Mouse (Mus musculus): ENCODE measurements at regions not wholly inside any gene's neighbourhood (a gene's known extent, or its start where the extent isn't known, plus 50 kb on each side); places are given as distances from the start of the nearest gene placed in this dataset.

- Histone ChIP-seq H3K4me2 (ENCODE audit: low read length) (no peak overlapping the region), H3K9me3 (ENCODE audit: control insufficient read depth, low read length) (no peaks in the 10 kb centered on the region), H3K36me3 (ENCODE audit: control insufficient read depth, insufficient read depth, low read length) (no peaks in the 10 kb centered on the region), H3K27ac (ENCODE audit: low read depth) (no peak overlapping the region), H3K9ac (ENCODE audit: low read length) (no peak overlapping the region), H3K4me1 (replicated peaks; ENCODE audit: control insufficient read depth, insufficient read depth, low read length) (no peaks in the 10 kb centered on the region), H3K4me3 (ENCODE audit: low read depth, low read length) (no peak overlapping the region), H3K27me3 (replicated peaks; ENCODE audit: control insufficient read depth, insufficient read depth, low read length) (no peaks in the 10 kb centered on the region)
- ATAC-seq (replicated peaks; ENCODE audit: low FRiP score, low TSS enrichment, low read depth) = no peak
- 45% methylated on average over 16 of the region's 16 CpGs for WGBS
- DNase-seq (ENCODE audit: low spot score) = no peak
Measured at GRCm38 (mm10) chr4:35394821-35395582, 169.0 kb upstream of the C9orf72 start.

DNA sequence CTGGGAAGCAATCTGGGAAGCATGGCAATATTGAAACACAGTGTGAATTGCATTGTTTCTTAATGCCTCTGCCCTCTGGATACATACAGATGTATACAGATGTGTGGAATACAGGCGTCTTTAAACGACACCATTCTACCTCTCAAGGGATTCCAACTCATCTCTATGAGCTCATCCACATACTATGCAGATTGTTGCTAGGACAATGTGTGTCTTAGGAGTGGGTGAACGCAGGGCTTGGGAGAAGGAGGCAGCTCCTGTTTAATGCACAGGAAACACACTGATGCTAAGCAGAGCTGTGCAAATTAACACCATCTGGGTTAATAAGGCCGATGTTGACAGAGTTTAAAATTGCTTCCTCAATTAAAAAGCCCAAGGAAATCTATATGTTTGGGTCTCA lies 149.8 kb upstream of the C9orf72 start:
- no peak for ATAC-seq (replicated peaks; ENCODE audit: low FRiP score, low TSS enrichment, low read depth)
- Histone ChIP-seq H3K27ac (ENCODE audit: low read depth) (no peak overlapping the region), H3K36me3 (ENCODE audit: control insufficient read depth, insufficient read depth, low read length) (no peaks in the 10 kb centered on the region), H3K4me1 (replicated peaks; ENCODE audit: control insufficient read depth, insufficient read depth, low read length) (no peaks in the 10 kb centered on the region), H3K9me3 (ENCODE audit: control insufficient read depth, low read length) (no peaks in the 10 kb centered on the region), H3K9ac (ENCODE audit: low read length) (no peak overlapping the region), H3K4me2 (ENCODE audit: low read length) (no peak overlapping the region), H3K27me3 (replicated peaks; ENCODE audit: control insufficient read depth, insufficient read depth, low read length) (no peaks in the 10 kb centered on the region), H3K4me3 (ENCODE audit: low read depth, low read length) (no peak overlapping the region)
- no peak for DNase-seq (ENCODE audit: low spot score)
- 74% methylated on average over 4 of the region's 4 CpGs for WGBS

GRCm38 (mm10) chr4:35373213-35373860 lies 147.4 kb upstream of the C9orf72 start:
- Histone ChIP-seq H3K4me1 (replicated peaks; ENCODE audit: control insufficient read depth, insufficient read depth, low read length) (no peaks in the 10 kb centered on the region), H3K27me3 (replicated peaks; ENCODE audit: control insufficient read depth, insufficient read depth, low read length) (no peaks in the 10 kb centered on the region), H3K36me3 (ENCODE audit: control insufficient read depth, insufficient read depth, low read length) (no peaks in the 10 kb centered on the region), H3K4me3 (ENCODE audit: low read depth, low read length) (no peak overlapping the region), H3K4me2 (ENCODE audit: low read length) (no peak overlapping the region), H3K9me3 (ENCODE audit: control insufficient read depth, low read length) (no peaks in the 10 kb centered on the region), H3K27ac (ENCODE audit: low read depth) (no peak overlapping the region), H3K9ac (ENCODE audit: low read length) (no peak overlapping the region)
- WGBS = 56% methylated on average over 9 of the region's 9 CpGs
- no peak for DNase-seq (ENCODE audit: low spot score)
- ATAC-seq (replicated peaks; ENCODE audit: low FRiP score, low TSS enrichment, low read depth) = no peak

DNA sequence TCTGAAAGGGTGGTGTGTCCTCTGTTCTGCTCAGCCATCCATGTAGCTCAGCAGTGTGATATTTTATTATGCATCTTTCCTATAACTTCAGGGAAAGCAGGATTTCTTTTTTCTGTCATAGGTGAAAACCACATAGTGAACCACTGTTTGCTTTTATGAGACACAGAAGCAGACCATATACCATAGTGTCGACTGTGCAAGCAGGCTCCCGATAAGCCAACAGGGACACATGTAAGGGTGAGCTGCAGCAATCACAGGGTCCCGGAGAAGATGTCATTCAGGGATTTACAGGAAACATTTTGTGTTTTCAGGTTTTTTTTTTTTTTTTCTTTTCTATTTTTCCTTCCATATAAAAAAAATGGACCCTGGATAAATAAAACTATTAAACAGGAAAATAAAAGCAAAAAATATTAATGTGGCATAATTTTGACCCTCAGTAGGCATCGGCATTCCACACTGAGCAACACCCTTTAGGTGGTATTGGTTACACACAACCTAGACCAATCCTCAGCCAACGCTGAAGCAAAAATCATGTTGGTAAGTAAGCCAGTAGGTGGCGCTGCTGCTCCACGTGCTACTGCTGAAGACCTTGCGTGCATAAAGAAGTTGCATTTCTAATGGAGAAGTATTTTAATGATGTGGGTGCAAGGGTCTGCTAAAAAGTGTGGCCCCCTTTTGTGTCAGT lies 146.7 kb upstream of the C9orf72 start:
- DNase-seq (ENCODE audit: low spot score) (peak; percentile 93), ATAC-seq (replicated peaks; ENCODE audit: low FRiP score, low TSS enrichment, low read depth) (0 out of 2 replicates have a peak, but pooled peaks have one; percentile 70)
- H3K9me3 ChIP-seq (ENCODE audit: control insufficient read depth, low read length) = no peaks in the 10 kb centered on the region
- no peak overlapping the region for H3K27ac ChIP-seq (ENCODE audit: low read depth)
- WGBS = 29% methylated on average over 8 of the region's 8 CpGs
- no peak overlapping the region for H3K4me2 ChIP-seq (ENCODE audit: low read length)
- no peaks in the 10 kb centered on the region for H3K36me3 ChIP-seq (ENCODE audit: control insufficient read depth, insufficient read depth, low read length)
- H3K4me3 ChIP-seq (ENCODE audit: low read depth, low read length) = no peak overlapping the region
- H3K27me3 ChIP-seq (replicated peaks; ENCODE audit: control insufficient read depth, insufficient read depth, low read length) = no peaks in the 10 kb centered on the region
- no peaks in the 10 kb centered on the region for H3K4me1 ChIP-seq (replicated peaks; ENCODE audit: control insufficient read depth, insufficient read depth, low read length)
- H3K9ac ChIP-seq (ENCODE audit: low read length) = no peak overlapping the region

GRCm38 (mm10) chr4:35364161-35364560 lies 138.2 kb upstream of the C9orf72 start:
- Histone ChIP-seq H3K27me3 (replicated peaks; ENCODE audit: control insufficient read depth, insufficient read depth, low read length) (no peaks in the 10 kb centered on the region), H3K36me3 (ENCODE audit: control insufficient read depth, insufficient read depth, low read length) (no peaks in the 10 kb centered on the region), H3K4me2 (ENCODE audit: low read length) (no peak overlapping the region), H3K9me3 (ENCODE audit: control insufficient read depth, low read length) (no peaks in the 10 kb centered on the region), H3K4me1 (replicated peaks; ENCODE audit: control insufficient read depth, insufficient read depth, low read length) (no peaks in the 10 kb centered on the region), H3K27ac (ENCODE audit: low read depth) (no peak overlapping the region), H3K4me3 (ENCODE audit: low read depth, low read length) (no peak overlapping the region), H3K9ac (ENCODE audit: low read length) (no peak overlapping the region)
- ATAC-seq (replicated peaks; ENCODE audit: low FRiP score, low TSS enrichment, low read depth) (no peak), DNase-seq (ENCODE audit: low spot score) (no peak)
- 78% methylated on average over 7 of the region's 7 CpGs for WGBS

DNA sequence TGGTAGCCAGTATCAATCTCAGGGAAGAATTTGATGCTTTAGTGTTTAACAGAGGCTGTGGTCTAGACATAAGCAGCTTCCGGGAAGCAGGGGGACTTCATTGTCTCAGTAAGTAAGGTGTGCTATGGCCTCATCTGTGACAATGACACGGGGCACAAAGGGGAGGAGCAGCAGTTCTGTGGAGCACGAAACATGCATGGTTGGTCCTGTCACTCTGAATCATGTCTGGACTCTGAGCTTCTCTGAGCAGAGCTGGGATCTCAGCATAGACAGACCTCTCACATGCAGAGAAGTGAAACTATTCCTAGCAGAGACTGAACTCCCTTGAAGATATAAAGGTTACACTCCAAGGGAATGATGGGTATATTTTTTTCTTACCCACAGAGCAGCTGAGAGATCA lies 136.2 kb upstream of the C9orf72 start:
- no peak overlapping the region for H3K9ac ChIP-seq (ENCODE audit: low read length)
- H3K36me3 ChIP-seq (ENCODE audit: control insufficient read depth, insufficient read depth, low read length) = no peaks in the 10 kb centered on the region
- H3K27ac ChIP-seq (ENCODE audit: low read depth) = no peak overlapping the region
- DNase-seq (ENCODE audit: low spot score) (no peak), ATAC-seq (replicated peaks; ENCODE audit: low FRiP score, low TSS enrichment, low read depth) (no peak)
- no peak overlapping the region for H3K4me3 ChIP-seq (ENCODE audit: low read depth, low read length)
- 80% methylated on average over 3 of the region's 3 CpGs for WGBS
- no peaks in the 10 kb centered on the region for H3K4me1 ChIP-seq (replicated peaks; ENCODE audit: control insufficient read depth, insufficient read depth, low read length)
- no peaks in the 10 kb centered on the region for H3K9me3 ChIP-seq (ENCODE audit: control insufficient read depth, low read length)
- no peaks in the 10 kb centered on the region for H3K27me3 ChIP-seq (replicated peaks; ENCODE audit: control insufficient read depth, insufficient read depth, low read length)
- no peak overlapping the region for H3K4me2 ChIP-seq (ENCODE audit: low read length)

- H3K9ac ChIP-seq (ENCODE audit: low read length) = no peak overlapping the region
- H3K4me1 ChIP-seq (replicated peaks; ENCODE audit: control insufficient read depth, insufficient read depth, low read length) = peaks cover 2% of the 10 kb centered on the region; the same call in 1 of the 2 replicates
- H3K4me3 ChIP-seq (ENCODE audit: low read depth, low read length) = no peak overlapping the region
- ATAC-seq (replicated peaks; ENCODE audit: low FRiP score, low TSS enrichment, low read depth) (no peak), DNase-seq (ENCODE audit: low spot score) (no peak)
- no peaks in the 10 kb centered on the region for H3K36me3 ChIP-seq (ENCODE audit: control insufficient read depth, insufficient read depth, low read length)
- H3K4me2 ChIP-seq (ENCODE audit: low read length) = no peak overlapping the region
- no peaks in the 10 kb centered on the region for H3K9me3 ChIP-seq (ENCODE audit: control insufficient read depth, low read length)
- H3K27me3 ChIP-seq (replicated peaks; ENCODE audit: control insufficient read depth, insufficient read depth, low read length) = no peaks in the 10 kb centered on the region
- 86% methylated on average over 3 of the region's 3 CpGs for WGBS
- no peak overlapping the region for H3K27ac ChIP-seq (ENCODE audit: low read depth)
Measured at GRCm38 (mm10) chr4:35359376-35359775, 133.4 kb upstream of the C9orf72 start.

- no peak for ATAC-seq (replicated peaks; ENCODE audit: low FRiP score, low TSS enrichment, low read depth)
- WGBS = 91% methylated on average over 12 of the region's 12 CpGs
- Histone ChIP-seq H3K36me3 (ENCODE audit: control insufficient read depth, insufficient read depth, low read length) (no peaks in the 10 kb centered on the region), H3K9me3 (ENCODE audit: control insufficient read depth, low read length) (no peaks in the 10 kb centered on the region), H3K27me3 (replicated peaks; ENCODE audit: control insufficient read depth, insufficient read depth, low read length) (no peaks in the 10 kb centered on the region), H3K4me2 (ENCODE audit: low read length) (no peak overlapping the region), H3K27ac (ENCODE audit: low read depth) (no peak overlapping the region), H3K9ac (ENCODE audit: low read length) (no peak overlapping the region), H3K4me1 (replicated peaks; ENCODE audit: control insufficient read depth, insufficient read depth, low read length) (peaks cover 4% of the 10 kb centered on the region; the same call in 1 of the 2 replicates), H3K4me3 (ENCODE audit: low read depth, low read length) (no peak overlapping the region)
- DNase-seq (ENCODE audit: low spot score) = no peak
Measured at GRCm38 (mm10) chr4:35356904-35357563, 131.1 kb upstream of the C9orf72 start.
